Mouse (Mus musculus) G1E-ER4 (cell line): ENCODE data around the gene Cables2. TPM values are rescaled to one million over a fixed set of nuclear protein-coding genes. Genes with fewer than 3 reads are reported as not detected.

Experiments used
- GATA1 ChIP-seq: IDR thresholded peaks from one replicate; pipeline ENCODE4 v1.8.0; 2012; ENCODE audit warnings: low read length, inconsistent platforms
- polyA plus RNA-seq: library from polyadenylated mRNA; stranded (reverse); fragments of >175 nt; gene quantifications from 2 replicates; pipeline ENCODE4 v1.2.3, GENCODE M21; 2012

The Cables2 gene
- polyA plus RNA-seq, result 18.0 and 25.1 TPM in 2 replicates

DNA sequence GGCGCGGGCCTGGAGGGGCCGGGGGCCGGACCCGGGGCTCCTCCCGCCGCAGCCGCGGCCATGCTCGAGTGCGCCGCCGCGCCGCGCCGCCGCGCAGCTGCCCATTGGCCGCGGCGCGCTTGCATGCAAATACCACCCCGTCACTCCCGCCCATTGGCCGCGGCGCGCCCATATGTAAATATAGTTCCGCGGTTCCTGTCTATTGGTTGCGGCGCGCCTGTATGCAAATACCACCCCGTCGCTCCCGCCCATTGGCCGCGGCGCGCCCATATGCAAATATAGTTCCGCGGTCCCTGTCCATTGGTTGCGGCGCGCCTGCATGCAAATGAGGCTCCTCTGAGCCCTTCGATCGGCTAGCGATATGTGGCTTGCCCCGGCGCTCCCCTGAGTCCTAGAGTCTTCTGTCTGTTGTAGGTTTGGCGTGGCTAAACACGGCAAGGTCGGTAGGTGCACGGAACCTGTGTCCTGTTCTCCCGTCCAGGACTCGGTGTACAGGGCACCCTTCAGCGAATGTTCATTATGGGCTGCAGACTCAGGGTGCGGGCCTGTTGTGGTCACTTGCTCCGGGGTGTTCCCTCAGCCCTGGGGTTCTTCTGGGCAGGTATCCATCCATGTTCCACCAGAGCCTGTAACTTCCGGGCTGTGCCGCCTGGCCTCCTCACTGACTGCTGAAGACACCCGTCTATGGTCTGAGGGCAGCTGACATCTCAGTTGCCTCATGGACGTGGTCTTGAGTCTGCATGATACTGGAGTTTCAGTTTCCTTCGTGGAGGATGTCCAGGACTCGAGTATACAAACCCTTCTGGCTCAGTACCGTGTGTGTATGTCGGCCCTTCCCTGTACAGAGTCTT is at the start of gene Cables2:
Gene Cables2 (minus strand): TSS at position 103 of the 851 bp plus-strand sequence.
- no peak for TF ChIP-seq GATA1

DNA sequence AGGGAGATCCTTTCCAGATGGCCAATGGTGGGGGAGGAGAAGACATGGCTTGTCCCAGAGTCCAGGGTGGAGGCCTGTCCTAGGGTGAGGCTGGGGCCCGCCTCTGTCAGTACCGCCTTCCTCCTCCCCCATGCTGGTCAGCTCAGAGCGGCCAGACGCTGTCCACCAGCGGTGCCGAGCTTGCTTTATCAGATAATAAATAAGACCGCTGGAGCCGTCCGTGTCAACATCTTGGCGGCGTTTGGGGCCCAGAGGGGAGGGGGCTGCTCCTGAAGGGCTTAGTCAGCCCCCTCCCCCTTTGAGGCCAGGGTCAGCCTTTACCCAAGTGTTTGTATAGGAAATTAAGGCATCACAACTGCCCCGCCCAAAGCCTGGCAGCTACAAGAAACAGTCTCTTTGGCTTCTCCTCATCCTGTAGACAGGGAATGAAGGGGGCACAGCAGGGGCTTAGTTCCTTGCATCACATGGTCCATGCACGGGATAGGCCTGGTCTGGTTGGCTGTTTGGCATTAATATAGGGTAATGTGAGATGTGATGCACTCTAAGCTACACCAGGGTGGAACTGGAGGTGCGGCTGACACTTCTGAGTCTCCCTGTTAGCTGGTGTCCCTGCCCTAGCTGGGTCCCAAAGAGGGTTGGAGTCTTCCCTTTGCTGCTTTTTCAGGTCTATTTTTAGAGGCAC is 49.5 kb upstream of the Cables2 start:
- TF ChIP-seq GATA1, result no peak

DNA sequence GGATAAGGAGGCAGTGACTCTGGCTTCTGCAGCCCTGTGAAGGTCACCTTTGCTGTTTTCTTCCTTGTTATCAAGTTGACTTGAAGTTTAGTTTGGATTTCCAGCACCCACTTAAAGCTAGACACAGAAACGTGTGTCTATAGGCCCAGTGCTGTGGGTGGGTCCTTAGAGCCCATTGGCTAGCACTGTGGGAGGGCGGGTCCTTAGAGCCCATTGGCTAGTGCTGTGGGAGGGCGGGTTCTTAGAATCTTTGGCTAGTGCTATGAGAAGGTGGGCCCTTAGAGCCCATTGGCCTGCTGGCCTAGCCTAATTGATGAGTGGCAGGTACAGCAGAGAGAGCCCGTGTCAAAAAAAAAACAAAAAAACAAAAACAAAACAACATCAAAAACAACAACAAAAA is 46.9 kb upstream of the Cables2 start:
- TF ChIP-seq GATA1, result no peak

DNA sequence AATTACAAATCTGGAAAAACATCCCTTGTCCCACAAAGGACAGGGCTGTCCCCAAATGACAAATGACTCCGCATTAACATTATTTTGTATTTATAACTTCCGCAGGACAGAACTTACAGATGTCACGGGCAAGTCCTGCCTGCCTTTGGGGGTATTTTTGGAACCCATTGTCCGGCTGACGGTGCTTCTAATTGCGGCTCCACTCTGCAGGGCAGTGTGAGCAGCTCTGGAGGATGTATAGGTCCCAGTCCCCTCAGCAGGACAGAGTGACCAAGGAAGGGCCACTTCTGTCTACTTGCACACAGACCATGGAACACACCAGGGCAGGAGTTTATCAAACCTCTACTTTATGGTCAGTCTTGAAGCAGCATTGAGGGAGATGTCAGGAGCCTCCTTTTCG is 44.3 kb upstream of the Cables2 start:
- no peak for TF ChIP-seq GATA1

DNA sequence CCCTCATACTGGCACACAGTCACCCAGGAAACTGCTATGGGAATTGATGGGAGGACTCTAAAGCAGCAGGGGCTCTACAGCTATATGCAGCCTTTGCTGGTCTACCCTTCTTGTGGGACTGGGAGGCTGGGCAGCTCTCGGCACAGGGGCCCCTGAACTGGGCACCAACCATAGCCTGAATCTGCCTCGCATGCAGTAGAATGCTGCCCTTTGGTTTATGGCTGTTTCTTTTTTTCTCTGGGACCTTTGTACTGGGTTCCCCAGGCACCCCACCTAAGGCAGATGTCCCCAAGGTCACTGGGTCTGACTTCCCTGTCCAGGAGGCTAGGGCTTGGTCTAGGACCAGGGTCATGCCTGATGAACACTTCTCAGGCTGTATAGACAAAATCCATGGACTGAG is 41.0 kb upstream of the Cables2 start:
- TF ChIP-seq GATA1, result no peak

DNA sequence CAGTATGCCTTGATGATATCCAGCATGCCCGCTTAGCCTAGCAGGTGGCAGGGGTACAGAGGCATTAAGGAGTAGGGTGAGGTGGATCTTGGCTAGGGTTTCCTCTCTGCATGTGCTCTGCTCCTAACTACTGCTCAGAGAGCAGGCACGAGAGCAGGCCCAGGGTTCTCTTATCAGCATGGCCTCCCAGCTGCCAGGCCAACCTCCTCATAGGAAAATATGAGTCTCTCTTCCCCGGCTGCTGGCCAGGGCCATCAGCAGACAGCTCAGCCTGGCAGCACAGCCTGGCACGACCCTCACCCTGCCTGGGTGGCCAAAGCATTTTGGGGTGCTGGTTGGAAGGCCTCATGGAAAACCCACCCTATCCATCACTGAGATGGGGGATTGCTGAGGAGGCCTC is 37.9 kb upstream of the Cables2 start:
- TF ChIP-seq GATA1, result no peak

DNA sequence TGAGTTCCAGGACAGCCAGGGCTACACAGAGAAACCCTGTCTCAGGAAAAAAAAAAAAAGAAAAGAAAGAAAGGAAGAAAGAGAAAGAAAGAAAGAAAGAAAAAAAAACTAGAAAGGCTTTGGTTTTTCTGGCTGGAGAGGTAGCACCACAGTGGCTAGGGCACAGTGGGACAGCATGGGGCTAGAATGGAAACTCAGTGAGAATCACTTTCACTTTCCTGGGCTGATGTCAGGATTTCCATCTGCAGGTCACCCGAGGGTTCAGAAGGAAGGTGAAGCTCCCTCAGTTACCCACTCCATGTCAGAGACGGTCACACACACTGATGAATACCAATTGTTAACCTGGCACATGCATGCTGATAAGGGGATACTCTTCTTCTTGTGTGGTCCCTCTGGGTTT is 34.4 kb upstream of the Cables2 start:
- TF ChIP-seq GATA1, result no peak

DNA sequence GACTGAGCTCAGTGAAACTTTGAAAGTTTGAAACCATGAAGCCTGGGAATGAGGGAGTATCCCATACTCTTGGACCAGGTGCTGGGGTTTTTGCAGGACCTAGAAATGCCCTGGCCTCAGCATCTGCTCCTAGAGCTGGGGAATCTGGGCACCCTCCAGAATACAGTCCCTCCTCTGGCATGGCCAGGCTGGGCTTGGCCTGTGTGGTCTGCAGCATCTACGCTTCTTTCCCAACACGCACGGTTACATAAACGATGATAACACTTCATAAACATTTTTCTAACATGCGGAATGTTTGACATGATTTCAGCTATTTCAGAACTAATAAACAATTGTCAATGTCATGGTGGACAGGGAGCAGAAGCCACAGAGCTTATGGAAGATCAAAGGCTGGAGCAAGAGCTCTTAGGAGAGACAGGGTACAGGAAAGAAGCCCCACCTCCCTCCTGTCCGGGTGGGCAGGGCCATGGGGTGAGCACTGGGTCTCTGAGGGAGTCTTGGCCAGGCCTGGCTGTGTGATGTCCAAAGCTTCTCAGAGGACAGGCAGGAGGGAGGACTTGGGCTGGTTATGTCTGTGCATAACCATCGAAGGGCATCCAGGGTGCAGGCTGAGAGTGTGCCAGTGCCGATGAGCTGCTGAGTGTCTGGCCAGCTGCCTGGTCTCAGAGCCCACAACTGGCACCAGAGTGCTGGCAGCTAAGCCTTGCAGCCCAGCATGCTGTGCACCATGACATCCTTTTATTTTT is 33.3 kb upstream of the Cables2 start:
- TF ChIP-seq GATA1, result no peak

DNA sequence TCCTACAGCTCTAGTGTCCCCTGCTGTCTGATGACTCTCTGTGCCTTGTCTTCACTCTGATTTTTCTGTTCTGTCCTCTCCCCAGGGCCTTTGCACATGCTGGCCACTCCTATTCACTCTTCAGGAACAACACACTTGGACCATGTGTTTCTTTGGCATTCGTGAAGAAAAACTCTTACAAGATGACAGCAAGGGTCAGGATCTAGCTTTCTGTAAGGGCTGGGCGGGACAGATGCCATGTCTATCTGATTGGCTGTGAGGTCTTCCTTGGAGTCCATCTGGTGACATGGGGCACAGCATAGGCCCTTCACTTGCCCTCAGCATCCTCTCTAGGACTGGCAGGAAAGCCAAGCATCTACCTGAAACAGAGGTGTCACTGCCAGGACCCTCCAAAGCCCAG is 32.7 kb upstream of the Cables2 start:
- no peak for TF ChIP-seq GATA1

DNA sequence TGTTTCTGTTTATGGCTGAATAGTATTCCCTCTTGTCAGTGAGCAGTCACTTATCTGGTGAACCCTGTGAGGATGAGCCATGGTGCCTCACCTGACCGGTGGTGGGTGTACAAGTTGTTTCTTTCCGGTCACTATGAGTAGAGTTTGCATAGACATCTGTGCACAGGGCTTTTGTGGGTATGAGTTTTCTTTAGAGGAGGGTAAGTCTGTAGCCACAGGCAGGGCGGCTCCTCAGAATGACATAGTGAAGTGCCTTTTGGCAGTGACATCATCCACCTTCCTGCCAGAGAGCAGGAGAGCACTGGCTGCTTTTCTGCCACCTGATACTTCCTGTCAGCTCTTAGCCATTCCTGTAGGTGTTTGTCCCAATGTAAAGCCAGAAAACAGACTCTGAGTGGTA is 32.2 kb upstream of the Cables2 start:
- TF ChIP-seq GATA1, result no peak

DNA sequence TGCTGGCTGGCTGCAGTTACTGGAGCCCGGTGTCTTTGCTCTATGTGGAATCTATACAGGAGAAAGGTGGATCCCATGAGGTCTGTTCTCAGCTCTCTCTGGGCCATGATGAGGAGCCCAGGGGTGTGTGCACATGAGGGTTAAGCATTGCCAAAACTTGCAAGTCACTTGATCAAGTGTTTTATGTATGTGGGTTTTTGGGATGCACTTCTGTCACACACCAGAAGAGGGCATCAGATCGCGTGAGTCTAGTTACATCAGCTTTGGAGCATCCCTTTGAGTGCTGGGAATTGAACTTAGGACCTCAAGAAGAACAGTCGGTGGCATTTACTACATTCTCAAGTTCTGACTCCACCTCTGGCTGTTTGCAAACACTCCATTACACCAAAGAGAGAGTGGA is 31.3 kb upstream of the Cables2 start:
- no peak for TF ChIP-seq GATA1

DNA sequence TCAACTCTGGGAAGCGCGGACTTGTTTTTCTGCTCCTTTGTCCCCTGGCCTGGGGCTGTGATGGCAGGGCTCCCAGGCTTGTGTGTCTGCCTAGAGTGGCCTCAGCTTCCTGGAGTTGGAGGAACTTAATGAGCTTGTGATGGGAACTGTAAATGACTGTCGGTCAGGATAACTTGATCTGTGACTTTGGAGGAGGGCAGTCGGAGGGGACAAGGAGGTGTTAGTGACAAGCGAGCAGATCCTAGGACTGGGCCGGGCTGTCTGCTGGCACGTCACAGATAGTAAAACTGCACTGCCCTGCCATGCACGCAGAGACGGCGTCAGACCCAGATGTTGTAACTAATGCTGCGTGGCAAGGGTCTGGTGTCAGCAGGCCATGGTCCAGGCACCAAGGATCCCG is 30.2 kb upstream of the Cables2 start:
- no peak for TF ChIP-seq GATA1

DNA sequence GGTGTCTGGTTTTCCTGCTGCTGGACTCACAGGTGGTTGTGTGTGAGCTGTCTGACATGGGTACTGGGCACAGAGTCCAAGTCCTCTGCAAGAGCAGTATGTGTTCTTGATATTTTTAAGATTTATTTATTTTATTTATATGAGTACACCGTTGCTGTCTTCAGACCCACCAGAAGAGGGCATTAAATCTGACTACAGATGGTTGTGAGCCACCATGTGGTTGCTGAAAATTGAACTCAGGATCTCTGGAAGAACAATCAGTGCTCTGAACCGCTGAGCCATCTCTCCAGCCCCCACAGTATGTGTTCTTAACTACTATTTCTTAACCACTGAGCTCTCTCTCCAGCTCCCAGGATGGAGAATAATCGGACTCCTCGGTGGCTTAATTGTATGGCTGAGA is 28.9 kb upstream of the Cables2 start:
- TF ChIP-seq GATA1, result no peak

DNA sequence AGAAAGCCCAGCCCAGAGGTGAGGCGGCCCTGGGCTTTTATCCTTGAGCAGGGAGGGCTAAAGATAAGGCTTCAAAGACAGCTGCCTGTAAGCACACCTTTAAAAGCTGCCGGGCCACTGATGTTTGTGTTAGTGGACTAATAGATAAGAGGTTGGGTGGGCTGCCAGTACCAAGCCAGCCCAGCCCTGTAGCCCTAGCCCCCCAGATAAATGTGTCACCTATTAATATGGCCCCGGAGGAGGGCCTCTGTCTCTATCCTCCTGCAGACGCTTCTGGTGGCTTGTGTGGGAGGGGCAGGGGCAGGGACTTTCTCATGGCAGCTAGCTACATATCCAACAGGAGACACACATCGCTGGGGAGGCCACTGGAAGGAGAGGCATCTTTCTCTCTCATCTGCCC is 27.5 kb upstream of the Cables2 start:
- no peak for TF ChIP-seq GATA1

DNA sequence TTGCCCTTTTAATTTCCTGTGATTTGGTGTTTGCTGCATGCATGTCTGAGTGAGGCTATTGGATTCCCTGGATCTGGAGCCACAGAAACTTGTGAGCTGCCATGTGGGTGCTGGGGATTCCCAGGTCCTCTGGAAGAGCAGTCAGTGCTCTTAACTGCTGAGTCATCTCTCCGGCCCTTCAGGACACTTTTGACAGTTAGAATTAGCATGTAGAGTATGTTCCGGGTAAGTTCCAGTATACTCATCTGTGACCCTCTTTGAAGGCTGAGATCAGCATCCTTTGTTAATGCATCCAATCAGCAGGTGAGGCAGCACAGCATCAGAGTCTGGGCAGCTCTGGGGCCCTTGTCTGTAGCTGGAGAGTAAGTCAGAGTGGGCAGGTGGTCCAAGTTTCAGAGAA is 27.0 kb upstream of the Cables2 start:
- no peak for TF ChIP-seq GATA1

DNA sequence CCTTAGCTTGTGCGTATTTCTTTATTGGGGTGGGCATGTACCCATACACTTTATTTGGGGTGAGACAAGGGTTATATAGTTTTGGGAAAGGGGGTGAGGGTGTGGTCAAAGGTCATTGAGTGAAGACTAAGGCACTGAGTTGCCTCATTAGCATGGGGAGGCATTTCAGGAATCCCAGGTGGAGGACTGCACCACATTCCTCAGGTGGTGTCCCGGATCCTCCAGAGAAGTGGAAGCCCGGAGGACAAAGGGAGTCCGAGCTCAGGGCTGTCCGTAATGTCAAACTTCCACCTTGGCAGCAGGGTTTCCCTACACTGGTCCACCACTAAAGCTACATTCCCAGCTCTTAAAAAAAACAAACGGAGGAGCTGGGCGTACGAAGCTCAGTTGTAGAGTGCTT is 19.6 kb upstream of the Cables2 start:
- no peak for TF ChIP-seq GATA1
